Mouse (Mus musculus) kidney, postnatal 0 days (tissue): ENCODE measurements around the gene Olfm2. TPM values are rescaled to one million over a fixed set of nuclear protein-coding genes. Genes with fewer than 3 reads are reported as not detected.
A peak's percentile ranks its signal among the peaks of the same experiment; 100 is the strongest.
"Not testable (repeated sequence)": the region's sequence is repeated elsewhere in the genome, so short reads cannot be mapped to it uniquely, and the experiment has no call there.

Experiments
- ATAC-seq: fragments of 200-750 bp; cut with Nextera tagmentation; replicated peaks from 2 replicates; pipeline ENCODE4 v1.8.0; 2017; ENCODE audit warnings: low read depth, moderate number of reproducible peaks, moderate TSS enrichment, moderate library complexity; ENCODE audit not compliant: low FRiP score
- DNase-seq: peaks from one replicate; pipeline ENCODE4 v3.0.0-alpha.2; 2016; ENCODE audit warnings: low spot score
- H3K27ac ChIP-seq: fragments of 300-500 bp; sonication (generic); 2 replicates; pipeline ENCODE4 v1.5.1; 2014; ENCODE audit warnings: mild to moderate bottlenecking
- H3K27me3 ChIP-seq: fragments of 300-500 bp; sonication (generic); 2 replicates; pipeline ENCODE4 v1.6.1; 2014; ENCODE audit warnings: low read length, mixed read lengths; ENCODE audit not compliant: insufficient read depth
- H3K36me3 ChIP-seq: fragments of 300-500 bp; sonication (generic); 2 replicates; pipeline ENCODE4 v1.6.1; 2014; ENCODE audit warnings: low read length, mixed read lengths; ENCODE audit not compliant: insufficient read depth
- H3K4me1 ChIP-seq: fragments of 300-500 bp; sonication (generic); replicated peaks from 2 replicates; pipeline ENCODE4 v1.6.1; 2014; ENCODE audit warnings: antibody characterized with exemption, low read length, mixed read lengths; ENCODE audit not compliant: insufficient read depth
- H3K4me2 ChIP-seq: fragments of 300-500 bp; sonication (generic); 2 replicates; pipeline ENCODE4 v1.6.1; 2014; ENCODE audit warnings: mild to moderate bottlenecking, low read length, moderate library complexity, mixed read lengths
- H3K4me3 ChIP-seq: fragments of 300-500 bp; sonication (generic); replicated peaks from 2 replicates; pipeline ENCODE4 v1.5.1; 2014; ENCODE audit warnings: low read depth, low read length
- H3K9ac ChIP-seq: fragments of 300-500 bp; sonication (generic); 2 replicates; pipeline ENCODE4 v1.6.1; 2014; ENCODE audit warnings: low read depth, low read length
- H3K9me3 ChIP-seq: fragments of 300-500 bp; sonication (generic); replicated peaks from 2 replicates; pipeline ENCODE4 v1.6.1; 2016; ENCODE audit warnings: low read length, inconsistent platforms, mixed read lengths
- CTCF ChIP-seq: IDR thresholded peaks from 2 replicates; pipeline ENCODE4 v1.5.1; 2016; ENCODE audit warnings: antibody characterized with exemption, low read depth, mild to moderate bottlenecking, moderate library complexity
- WGBS: fragments of 180-500 bp; shearing (Covaris S2); extraction: QIAGEN DNeasy Blood & Tissue Kit; methylation state at CpG from one replicate; pipeline ENCODE4 v1.1.7; 2014; 5-methylcytosine and 5-hydroxymethylcytosine counted together
- polyA plus RNA-seq: library from polyadenylated mRNA; unstranded; fragments of >200 nt; fragmentation: Nextera tagmentation; extraction: Ambion mirVana; gene quantifications from 2 replicates; pipeline ENCODE4 v1.2.1, GENCODE M21; 2015

Olfm2 gene
- polyA plus RNA-seq, 1 experiment from 2014 or later: 3.4 TPM

GRCm38 (mm10) chr9:20694721-20695235, 51.4 kb downstream of the Olfm2 start:
- peak; percentile 5 for DNase-seq
- Histone ChIP-seq H3K4me1 (no peaks in the 10 kb centered on the region), H3K4me3 (peak overlapping the region; percentile 32), H3K27me3 (no peaks in the 10 kb centered on the region), H3K9ac (peak overlapping the region; percentile 50; the same call in 1 of the 2 replicates), H3K4me2 (peak overlapping the region; percentile 75), H3K36me3 (no peaks in the 10 kb centered on the region), H3K9me3 (no peaks in the 10 kb centered on the region), H3K27ac (no peak overlapping the region)
- ATAC-seq: no peak
- TF ChIP-seq CTCF: no peak
- 5% methylated on average over 25 of the region's 25 CpGs for WGBS

- no peak overlapping the region for H3K4me3 ChIP-seq
- no peaks in the 10 kb centered on the region for H3K4me1 ChIP-seq
- H3K27me3 ChIP-seq: no peaks in the 10 kb centered on the region
- no peaks in the 10 kb centered on the region for H3K36me3 ChIP-seq
- no peaks in the 10 kb centered on the region for H3K9me3 ChIP-seq
- no peak for DNase-seq
- no peak overlapping the region for H3K27ac ChIP-seq
- no peak overlapping the region for H3K4me2 ChIP-seq
- no peak for ATAC-seq
- no peak overlapping the region for H3K9ac ChIP-seq
- TF ChIP-seq CTCF: no peak
- WGBS: 90% methylated on average over 3 of the region's 3 CpGs
Observed at GRCm38 (mm10) chr9:20692863-20693262, 53.3 kb downstream of the Olfm2 start.

GRCm38 (mm10) chr9:20690449-20690848, 55.7 kb downstream of the Olfm2 start:
- H3K4me1 ChIP-seq, H3K4me2 ChIP-seq, H3K27ac ChIP-seq, H3K27me3 ChIP-seq, H3K9ac ChIP-seq, H3K36me3 ChIP-seq, DNase-seq, ATAC-seq, H3K9me3 ChIP-seq, H3K4me3 ChIP-seq: not testable (repeated sequence)
- 88% methylated on average over 2 of the region's 2 CpGs for WGBS

GRCm38 (mm10) chr9:20689913-20690312, 56.2 kb downstream of the Olfm2 start:
- Histone ChIP-seq H3K27ac (no peak overlapping the region), H3K4me2 (no peak overlapping the region), H3K9me3 (no peaks in the 10 kb centered on the region), H3K9ac (no peak overlapping the region), H3K27me3 (no peaks in the 10 kb centered on the region), H3K4me3 (no peak overlapping the region), H3K36me3 (no peaks in the 10 kb centered on the region), H3K4me1 (no peaks in the 10 kb centered on the region)
- peak; percentile 38 for DNase-seq
- 3% methylated on average over 4 of the region's 4 CpGs for WGBS
- no peak for ATAC-seq
- TF ChIP-seq CTCF: no peak

GRCm38 (mm10) chr9:20689403-20689802, 56.7 kb downstream of the Olfm2 start:
- ATAC-seq (no peak), DNase-seq (no peak)
- Histone ChIP-seq H3K4me1 (no peaks in the 10 kb centered on the region), H3K9me3 (no peaks in the 10 kb centered on the region), H3K36me3 (no peaks in the 10 kb centered on the region), H3K27ac (no peak overlapping the region), H3K27me3 (no peaks in the 10 kb centered on the region), H3K4me3 (no peak overlapping the region), H3K9ac (no peak overlapping the region), H3K4me2 (no peak overlapping the region)
- no peak for TF ChIP-seq CTCF
- no CpG with 5 or more reads among the region's 1 CpGs for WGBS

GRCm38 (mm10) chr9:20685081-20685861, 60.9 kb downstream of the Olfm2 start:
- Histone ChIP-seq H3K27me3 (no peaks in the 10 kb centered on the region), H3K4me2 (no peak overlapping the region), H3K27ac (no peak overlapping the region), H3K4me1 (no peaks in the 10 kb centered on the region), H3K9ac (no peak overlapping the region), H3K9me3 (no peaks in the 10 kb centered on the region), H3K36me3 (no peaks in the 10 kb centered on the region), H3K4me3 (no peak overlapping the region)
- DNase-seq (no peak), ATAC-seq (no peak)
- TF ChIP-seq CTCF: no peak
- WGBS: 45% methylated on average over 17 of the region's 17 CpGs
